Mouse (Mus musculus) hindbrain, embryonic 11.5 days (tissue): ENCODE measurements around the gene Sidt1. TPM values are rescaled to one million over a fixed set of nuclear protein-coding genes. Genes with fewer than 3 reads are reported as not detected.

ENCODE experiments used
- ATAC-seq: fragments of 200-750 bp; cut with Nextera tagmentation; 2 replicates; pipeline ENCODE4 v1.8.0; 2017; ENCODE audit warnings: mild to moderate bottlenecking, moderate TSS enrichment, moderate library complexity; ENCODE audit not compliant: low FRiP score
- DNase-seq: peaks from one replicate; pipeline ENCODE4 v3.0.0-alpha.2; 2015; ENCODE audit warnings: low spot score
- H3K27ac ChIP-seq: fragments of 300-500 bp; sonication (generic); 2 replicates; pipeline ENCODE4 v1.5.1; 2014; ENCODE audit warnings: mild to moderate bottlenecking, low read depth, low read length
- H3K27me3 ChIP-seq: fragments of 300-500 bp; sonication (generic); 2 replicates; pipeline ENCODE4 v1.6.1; 2014; ENCODE audit warnings: mild to moderate bottlenecking, low read length, moderate library complexity, mixed read lengths; ENCODE audit not compliant: control insufficient read depth, insufficient read depth
- H3K36me3 ChIP-seq: fragments of 300-500 bp; sonication (generic); 2 replicates; pipeline ENCODE4 v1.6.1; 2014; ENCODE audit warnings: mild to moderate bottlenecking, low read length, moderate library complexity, mixed read lengths; ENCODE audit not compliant: control insufficient read depth, insufficient read depth
- H3K4me1 ChIP-seq: fragments of 300-500 bp; sonication (generic); replicated peaks from 2 replicates; pipeline ENCODE4 v1.6.1; 2014; ENCODE audit warnings: low read length, mixed read lengths; ENCODE audit not compliant: control insufficient read depth, insufficient read depth
- H3K4me2 ChIP-seq: fragments of 300-500 bp; sonication (generic); replicated peaks from 2 replicates; pipeline ENCODE4 v1.6.1; 2014; ENCODE audit warnings: mild to moderate bottlenecking, low read depth, low read length
- H3K4me3 ChIP-seq: fragments of 300-500 bp; sonication (generic); 2 replicates; pipeline ENCODE4 v1.5.1; 2014; ENCODE audit warnings: low read depth, low read length
- H3K9ac ChIP-seq: fragments of 300-500 bp; sonication (generic); 2 replicates; pipeline ENCODE4 v1.6.1; 2014; ENCODE audit warnings: low read depth, low read length
- H3K9me3 ChIP-seq: fragments of 300-500 bp; sonication (generic); 2 replicates; pipeline ENCODE4 v1.6.1; 2016; ENCODE audit warnings: low read length; ENCODE audit not compliant: control insufficient read depth
- WGBS: fragments of 180-500 bp; shearing (Covaris S2); extraction: QIAGEN DNeasy Blood & Tissue Kit; methylation state at CpG from one replicate; pipeline ENCODE4 v1.1.7; 2014; 5-methylcytosine and 5-hydroxymethylcytosine counted together
- polyA plus RNA-seq: library from polyadenylated mRNA; unstranded; fragments of >200 nt; fragmentation: Nextera tagmentation; extraction: Ambion mirVana; gene quantifications from 2 replicates; pipeline ENCODE4 v1.2.1, GENCODE M21; 2014

Gene Sidt1
- polyA plus RNA-seq, 1 experiment from 2014 or later, result 0.28 TPM

DNA sequence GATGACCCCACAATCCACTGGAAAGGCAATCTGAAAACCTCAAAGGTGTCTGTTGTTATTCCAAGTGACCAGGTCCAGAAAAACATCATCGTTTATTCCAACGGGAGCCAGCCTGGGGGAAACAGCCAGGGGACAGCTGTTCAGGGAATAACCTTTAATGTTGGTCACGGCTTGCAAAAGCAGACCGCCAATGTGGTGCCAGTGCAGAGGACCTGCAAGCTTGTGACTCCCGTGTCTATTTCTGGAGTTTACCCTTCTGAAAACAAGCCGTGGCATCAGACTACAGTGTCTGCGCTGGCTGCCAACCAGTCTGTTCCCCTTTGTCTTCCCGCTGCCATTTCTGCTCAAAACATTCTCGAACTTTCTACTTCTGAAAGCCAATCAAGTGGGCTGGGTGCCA, 117.5 kb downstream of the Sidt1 start:
- DNase-seq (no peak), ATAC-seq (no peak)
- H3K4me2 ChIP-seq, result no peak overlapping the region
- H3K9ac ChIP-seq, result no peak overlapping the region
- H3K27ac ChIP-seq, result no peak overlapping the region
- 94% methylated on average over 9 of the region's 9 CpGs for WGBS
- H3K27me3 ChIP-seq, result no peaks in the 10 kb centered on the region
- no peaks in the 10 kb centered on the region for H3K4me1 ChIP-seq
- H3K9me3 ChIP-seq, result no peaks in the 10 kb centered on the region
- no peaks in the 10 kb centered on the region; the same call in 1 of the 2 replicates for H3K36me3 ChIP-seq
- no peak overlapping the region for H3K4me3 ChIP-seq

- Histone ChIP-seq H3K9me3 (no peaks in the 10 kb centered on the region), H3K27ac (no peak overlapping the region), H3K9ac (no peak overlapping the region), H3K36me3 (no peaks in the 10 kb centered on the region), H3K4me1 (no peaks in the 10 kb centered on the region), H3K27me3 (no peaks in the 10 kb centered on the region), H3K4me3 (no peak overlapping the region), H3K4me2 (no peak overlapping the region)
- ATAC-seq, result no peak
- 95% methylated on average over 7 of the region's 7 CpGs for WGBS
- no peak for DNase-seq
Observed at GRCm38 (mm10) chr16:44212703-44213102, 120.3 kb downstream of the Sidt1 start.

DNA sequence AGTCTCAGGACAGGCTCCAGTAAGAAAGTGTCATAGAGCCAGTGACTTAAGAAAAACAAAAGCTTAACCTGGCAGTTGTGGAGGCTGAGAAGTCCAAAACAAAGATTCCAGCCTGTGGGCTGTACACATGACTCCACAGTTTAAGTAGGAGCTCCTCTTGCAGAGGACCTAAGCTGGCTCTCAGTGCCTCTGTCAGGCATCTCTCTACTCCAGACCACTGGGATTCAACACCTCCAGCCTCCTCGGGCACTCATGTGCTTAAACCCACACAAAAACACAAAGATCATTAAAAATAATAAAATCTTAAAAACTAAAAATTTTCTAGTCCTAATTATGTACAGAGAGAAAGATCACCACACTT, 122.0 kb downstream of the Sidt1 start:
- Histone ChIP-seq H3K27me3 (no peaks in the 10 kb centered on the region), H3K4me1 (no peaks in the 10 kb centered on the region), H3K36me3 (no peaks in the 10 kb centered on the region), H3K9me3 (no peaks in the 10 kb centered on the region), H3K4me2 (no peak overlapping the region), H3K9ac (no peak overlapping the region), H3K27ac (no peak overlapping the region), H3K4me3 (no peak overlapping the region)
- ATAC-seq (no peak), DNase-seq (no peak)
- whole genome bisulfite sequencing, result 93% methylated on average over 1 of the region's 1 CpGs

GRCm38 (mm10) chr16:44210156-44211053, 122.6 kb downstream of the Sidt1 start:
- no peak overlapping the region for H3K4me3 ChIP-seq
- no peak for DNase-seq
- H3K27me3 ChIP-seq, result no peaks in the 10 kb centered on the region
- 87% methylated on average over 10 of the region's 10 CpGs for WGBS
- no peaks in the 10 kb centered on the region for H3K9me3 ChIP-seq
- no peak for ATAC-seq
- H3K4me1 ChIP-seq, result no peaks in the 10 kb centered on the region
- H3K27ac ChIP-seq, result no peak overlapping the region
- H3K9ac ChIP-seq, result no peak overlapping the region
- no peak overlapping the region for H3K4me2 ChIP-seq
- no peaks in the 10 kb centered on the region for H3K36me3 ChIP-seq

DNA sequence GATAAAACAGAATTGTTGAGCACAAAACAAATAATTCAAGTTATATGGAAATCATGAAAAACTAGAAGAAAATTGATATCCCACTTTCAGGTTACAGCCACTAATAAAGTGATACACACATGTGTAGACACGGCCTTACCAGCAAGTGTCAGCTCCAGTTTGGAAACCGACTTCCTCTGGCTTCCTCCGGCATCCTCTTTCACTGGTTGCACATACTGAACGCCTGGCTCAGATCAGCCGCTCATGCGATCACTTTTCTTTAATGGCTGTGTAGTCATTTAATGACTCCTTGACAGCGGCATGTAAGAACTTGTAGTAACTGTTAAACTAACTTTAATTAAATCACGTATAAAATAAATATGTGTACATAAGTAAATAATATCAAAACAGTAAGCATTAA, 127.0 kb downstream of the Sidt1 start:
- Histone ChIP-seq H3K4me1 (no peaks in the 10 kb centered on the region), H3K36me3 (no peaks in the 10 kb centered on the region), H3K27ac (no peak overlapping the region), H3K27me3 (no peaks in the 10 kb centered on the region), H3K9me3 (no peaks in the 10 kb centered on the region), H3K9ac (no peak overlapping the region), H3K4me3 (no peak overlapping the region), H3K4me2 (no peak overlapping the region)
- ATAC-seq, result no peak
- no peak for DNase-seq
- 93% methylated on average over 8 of the region's 8 CpGs for WGBS

- 88% methylated on average over 6 of the region's 6 CpGs for WGBS
- ATAC-seq (no peak), DNase-seq (no peak)
- no peaks in the 10 kb centered on the region for H3K27me3 ChIP-seq
- H3K9ac ChIP-seq, result no peak overlapping the region
- no peaks in the 10 kb centered on the region for H3K36me3 ChIP-seq
- H3K4me1 ChIP-seq, result no peaks in the 10 kb centered on the region
- H3K9me3 ChIP-seq, result no peaks in the 10 kb centered on the region
- H3K27ac ChIP-seq, result no peak overlapping the region
- no peak overlapping the region for H3K4me3 ChIP-seq
- H3K4me2 ChIP-seq, result no peak overlapping the region
Observed at GRCm38 (mm10) chr16:44204331-44204730, 128.7 kb downstream of the Sidt1 start.

- no peak for ATAC-seq
- no peaks in the 10 kb centered on the region for H3K36me3 ChIP-seq
Observed at GRCm38 (mm10) chr16:44200146-44200545, 132.8 kb downstream of the Sidt1 start.

GRCm38 (mm10) chr16:44199066-44199703, 133.8 kb downstream of the Sidt1 start:
- H3K9me3 ChIP-seq, result no peaks in the 10 kb centered on the region
- H3K4me1 ChIP-seq, result no peaks in the 10 kb centered on the region
- 90% methylated on average over 14 of the region's 14 CpGs for WGBS
- H3K9ac ChIP-seq, result no peak overlapping the region
- H3K4me2 ChIP-seq, result no peak overlapping the region
- no peaks in the 10 kb centered on the region for H3K27me3 ChIP-seq
- DNase-seq, result no peak
- ATAC-seq, result no peak
- no peak overlapping the region for H3K4me3 ChIP-seq
- H3K36me3 ChIP-seq, result no peaks in the 10 kb centered on the region
- H3K27ac ChIP-seq, result no peak overlapping the region

More at GRCm38 (mm10) chr16:44200146-44200545, 132.8 kb downstream of the Sidt1 start:
- Histone ChIP-seq H3K27ac (no peak overlapping the region), H3K4me1 (no peaks in the 10 kb centered on the region), H3K27me3 (no peaks in the 10 kb centered on the region), H3K4me3 (no peak overlapping the region), H3K9me3 (no peaks in the 10 kb centered on the region), H3K9ac (no peak overlapping the region), H3K4me2 (no peak overlapping the region)
- 90% methylated on average over 4 of the region's 4 CpGs for WGBS
- DNase-seq, result no peak

DNA sequence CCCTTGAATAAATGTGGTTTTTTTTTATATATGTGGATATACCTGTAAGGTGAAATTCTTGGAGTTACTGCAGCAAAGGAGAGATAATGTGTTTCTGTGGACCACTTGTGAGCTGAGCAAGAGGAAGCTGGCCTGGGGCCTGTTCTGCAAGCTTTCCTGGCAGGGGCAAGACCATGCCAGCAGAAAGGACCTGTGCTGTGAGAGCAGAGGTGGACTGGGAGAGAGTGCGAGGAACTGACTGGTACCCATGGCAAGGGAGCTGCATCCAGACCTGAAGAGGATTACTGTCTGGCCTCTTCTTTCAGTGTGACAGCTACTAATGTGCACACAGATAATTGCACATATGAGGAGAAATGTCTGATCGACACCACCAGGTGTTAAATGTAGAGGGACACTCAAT, 142.0 kb downstream of the Sidt1 start:
- no peak overlapping the region for H3K4me2 ChIP-seq
- DNase-seq, result no peak
- H3K36me3 ChIP-seq, result 0 out of 2 replicates have a peak, but pooled peaks cover 3% of the 10 kb centered on the region
- H3K4me1 ChIP-seq, result no peaks in the 10 kb centered on the region
- 96% methylated on average over 2 of the region's 2 CpGs for WGBS
- H3K9ac ChIP-seq, result no peak overlapping the region
- no peak for ATAC-seq
- no peak overlapping the region for H3K27ac ChIP-seq
- no peaks in the 10 kb centered on the region for H3K9me3 ChIP-seq
- no peak overlapping the region for H3K4me3 ChIP-seq
- no peaks in the 10 kb centered on the region for H3K27me3 ChIP-seq
